Mouse (Mus musculus) lung, postnatal 0 days (tissue): Measurements from ENCODE around the gene Shisa6.

Source experiments
- CTCF ChIP-seq: IDR thresholded peaks from 2 replicates; pipeline ENCODE4 v1.5.1; 2016; ENCODE audit warnings: antibody characterized with exemption, mild to moderate bottlenecking
- EP300 ChIP-seq: IDR thresholded peaks from 2 replicates; pipeline ENCODE4 v1.6.1; 2016; ENCODE audit warnings: antibody characterized with exemption, mild to moderate bottlenecking, control low read depth

DNA sequence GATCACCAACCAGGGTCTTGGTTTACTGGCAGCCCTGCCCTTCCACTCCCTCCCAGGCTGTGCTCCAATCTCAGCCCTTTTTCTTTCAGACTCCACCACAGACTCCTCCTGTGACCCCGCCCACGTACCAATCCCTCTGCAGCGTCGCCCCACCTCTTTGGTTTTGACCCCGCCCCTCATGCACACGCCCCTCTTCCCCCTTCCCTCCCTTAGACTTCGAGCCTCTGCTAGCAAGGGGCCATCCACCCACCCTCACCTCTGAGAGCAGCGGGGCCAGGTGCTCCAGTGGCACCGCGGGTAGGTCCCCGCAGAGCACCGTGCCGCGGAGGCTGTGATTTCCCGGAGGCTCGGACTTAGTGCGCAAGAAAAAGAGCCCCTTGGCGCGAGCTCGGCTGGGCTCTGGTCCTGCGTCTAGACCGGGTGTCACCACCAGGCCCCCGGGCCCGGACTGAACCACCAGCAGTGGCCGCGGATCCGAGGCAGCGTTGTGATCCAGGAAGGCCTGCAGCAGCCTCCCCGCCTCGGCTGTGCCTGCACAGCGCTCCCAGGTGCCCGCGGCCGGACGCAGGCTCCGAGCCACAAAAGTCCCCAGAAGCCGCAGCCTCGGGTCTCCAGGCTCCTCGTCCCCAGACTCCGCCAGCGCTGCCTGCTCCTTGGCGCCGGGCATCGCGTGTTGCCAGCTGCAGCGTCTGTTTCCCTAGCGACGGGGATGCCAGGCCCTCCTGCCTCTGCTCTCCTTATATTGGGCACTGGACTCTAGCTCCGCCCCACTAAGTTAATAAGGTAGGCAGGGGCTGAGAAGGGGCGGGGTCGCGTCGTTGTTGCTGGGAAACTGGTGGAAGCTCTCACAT, 357.7 kb downstream of the Shisa6 start, which contains the start of gene Dnah9:
- TF ChIP-seq CTCF (0 out of 2 replicates have a peak, but pooled peaks have one; percentile 5), EP300 (no peak)
